Mouse (Mus musculus): ENCODE data around the gene Cbx4. TPM values are rescaled to one million over a fixed set of nuclear protein-coding genes. Genes with fewer than 3 reads are reported as not detected.

Gene Cbx4
- polyA plus RNA-seq, 1 experiment from 2014 or later = 14.5 TPM

DNA sequence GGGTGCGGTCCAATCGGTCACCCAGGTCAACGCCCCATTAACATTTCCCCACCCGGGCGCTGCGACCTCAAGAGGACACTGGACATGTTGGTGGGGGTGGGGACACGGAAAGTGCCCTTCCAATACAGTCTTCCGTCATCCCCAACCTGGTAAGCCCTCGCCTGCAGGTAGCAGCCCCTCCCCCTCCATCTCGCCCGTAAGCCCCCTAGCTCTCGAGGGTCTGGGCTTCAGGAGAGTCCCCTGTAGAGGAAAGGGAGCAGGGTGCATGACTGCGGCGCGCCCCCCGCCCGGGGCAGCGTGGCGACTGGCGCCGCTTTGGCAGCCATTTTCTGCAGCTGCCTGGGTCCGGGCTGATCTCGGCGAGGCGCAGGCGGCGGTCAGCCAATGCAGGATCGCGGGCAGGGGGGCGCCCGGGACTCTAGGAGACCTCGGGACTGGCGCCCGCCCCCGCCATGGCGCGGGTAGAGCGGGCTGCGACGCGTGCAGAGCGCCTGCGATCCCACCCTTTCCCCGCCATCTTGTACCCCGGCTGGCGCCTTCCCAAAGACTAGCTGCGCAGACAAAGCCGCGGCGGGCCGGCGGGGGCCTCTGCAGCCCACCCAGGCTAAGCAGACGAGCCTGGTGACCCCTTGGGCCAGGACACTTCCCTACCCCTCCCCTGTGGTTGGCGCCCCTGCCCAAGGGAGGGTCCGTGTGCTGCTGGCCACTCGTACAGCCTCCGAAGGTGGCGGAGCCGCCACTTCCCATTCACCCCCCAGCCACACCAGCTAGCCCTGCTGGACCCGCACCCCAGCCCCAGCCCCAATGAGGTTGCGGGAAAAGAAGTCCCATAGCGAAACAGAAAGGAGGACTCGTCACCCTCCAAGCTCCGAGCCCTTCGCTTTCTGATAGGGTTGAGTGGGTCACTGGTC lies 29.5 kb downstream of the Cbx4 start:
- Histone ChIP-seq H3K4me3 (ENCODE audit: low read depth, low read length) (peak overlapping the region; percentile 60), H3K9me3 (ENCODE audit: control insufficient read depth, low read length) (no peaks in the 10 kb centered on the region), H3K9ac (replicated peaks; ENCODE audit: low read depth, low read length) (peak overlapping the region; percentile 97), H3K4me1 (ENCODE audit: control insufficient read depth, insufficient read depth, low read length) (peaks cover 48% of the 10 kb centered on the region), H3K4me2 (ENCODE audit: low read depth, low read length) (peak overlapping the region; percentile 99), H3K27me3 (ENCODE audit: control insufficient read depth, insufficient read depth, low read length) (peaks cover 27% of the 10 kb centered on the region), H3K27ac (ENCODE audit: low read depth, low read length) (peak overlapping the region; percentile 84), H3K36me3 (ENCODE audit: control insufficient read depth, insufficient read depth, low read length) (no peaks in the 10 kb centered on the region)
- under 1% methylated on average over 62 of the region's 65 CpGs for WGBS
- ATAC-seq (ENCODE audit: low read depth) = peak; percentile 10; the same call in 1 of the 2 replicates

DNA sequence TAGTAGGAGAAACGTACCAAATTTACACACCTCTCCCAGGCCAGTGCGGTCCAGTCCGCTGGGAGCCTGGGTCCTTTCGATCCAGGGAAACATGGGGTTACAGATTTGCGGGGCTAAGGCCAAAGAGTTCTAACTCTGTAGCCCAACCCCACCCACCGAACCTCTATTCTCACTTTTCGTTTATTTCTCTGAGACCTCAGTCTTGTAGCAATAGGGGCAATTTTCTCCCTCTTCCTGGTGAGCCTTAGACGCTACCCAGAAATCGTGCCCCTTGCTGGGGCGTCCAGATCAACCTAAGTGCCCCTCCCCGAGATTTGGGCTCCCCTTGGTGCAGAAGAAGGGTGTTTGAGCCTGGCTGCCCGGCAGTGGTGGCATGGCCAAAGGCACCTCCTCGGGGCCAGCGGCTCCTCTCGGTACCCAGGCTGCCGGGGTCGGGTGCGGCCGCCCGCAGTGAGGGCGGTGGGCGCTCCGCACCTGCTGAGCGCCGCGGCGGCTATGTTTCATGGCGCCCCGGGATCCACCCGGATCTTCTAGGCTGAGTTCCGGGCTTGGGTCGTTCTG lies 30.4 kb downstream of the Cbx4 start:
- Histone ChIP-seq H3K9me3 (ENCODE audit: control insufficient read depth, low read length) (no peaks in the 10 kb centered on the region), H3K27me3 (ENCODE audit: control insufficient read depth, insufficient read depth, low read length) (peaks cover 36% of the 10 kb centered on the region), H3K4me1 (ENCODE audit: control insufficient read depth, insufficient read depth, low read length) (peaks cover 48% of the 10 kb centered on the region), H3K27ac (ENCODE audit: low read depth, low read length) (no peak overlapping the region), H3K4me2 (ENCODE audit: low read depth, low read length) (peak overlapping the region; percentile 99), H3K4me3 (ENCODE audit: low read depth, low read length) (peak overlapping the region; percentile 60), H3K9ac (replicated peaks; ENCODE audit: low read depth, low read length) (peak overlapping the region; percentile 97; the same call in 1 of the 2 replicates), H3K36me3 (ENCODE audit: control insufficient read depth, insufficient read depth, low read length) (no peaks in the 10 kb centered on the region)
- WGBS = under 1% methylated on average over 32 of the region's 32 CpGs
- ATAC-seq (ENCODE audit: low read depth) = no peak

DNA sequence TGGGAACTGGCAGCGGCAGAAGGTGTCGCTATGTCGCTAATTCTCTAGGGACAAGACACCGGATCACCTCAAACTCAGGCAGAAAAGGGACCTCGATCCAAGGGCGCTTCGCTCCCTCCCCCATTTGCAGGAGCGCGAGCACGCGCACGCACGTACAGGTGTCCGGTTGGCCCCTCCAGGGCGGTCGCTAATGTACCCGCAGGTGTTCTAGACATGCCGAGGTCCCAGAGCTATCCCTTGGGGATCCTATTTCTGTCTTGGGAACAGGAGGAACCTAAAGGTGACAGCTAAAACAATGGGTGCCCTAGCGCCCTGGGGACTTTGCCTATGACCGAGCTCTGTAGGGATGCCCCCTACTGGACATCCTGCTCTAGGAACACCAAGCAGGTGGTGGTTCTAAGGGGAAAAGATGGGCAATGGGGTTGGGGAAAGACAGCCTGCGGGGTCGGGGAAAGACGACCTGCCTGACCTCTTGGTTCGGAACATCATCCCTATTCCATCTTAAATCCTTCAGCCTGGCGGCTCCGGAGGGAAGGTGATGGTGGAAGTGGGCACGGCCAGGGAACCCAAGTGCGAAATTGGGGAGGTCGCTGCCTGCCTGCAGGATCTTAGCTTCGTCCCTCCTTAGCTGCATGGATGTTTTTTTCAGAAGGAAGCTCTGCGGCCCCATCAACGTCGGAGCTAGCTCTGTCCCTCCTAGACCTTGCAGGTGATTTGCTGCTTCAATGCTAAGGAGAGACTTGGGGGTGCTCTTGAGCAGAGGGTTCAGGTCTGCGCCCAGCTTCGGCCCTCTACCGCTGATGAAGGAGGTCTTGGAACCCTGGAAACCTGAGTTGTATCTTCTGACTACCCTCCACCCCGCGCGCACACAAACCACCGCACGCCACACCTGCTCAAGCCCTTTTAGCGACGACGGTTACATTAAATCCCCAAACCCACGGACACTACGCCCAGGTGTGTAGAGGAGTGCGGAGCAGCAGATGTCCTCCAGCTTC lies 31.4 kb downstream of the Cbx4 start:
- peak overlapping the region; percentile 37; the same call in 1 of the 2 replicates for H3K9ac ChIP-seq (replicated peaks; ENCODE audit: low read depth, low read length)
- H3K27me3 ChIP-seq (ENCODE audit: control insufficient read depth, insufficient read depth, low read length) = peaks cover 36% of the 10 kb centered on the region
- H3K9me3 ChIP-seq (ENCODE audit: control insufficient read depth, low read length) = no peaks in the 10 kb centered on the region
- peak overlapping the region; percentile 31 for H3K4me3 ChIP-seq (ENCODE audit: low read depth, low read length)
- H3K36me3 ChIP-seq (ENCODE audit: control insufficient read depth, insufficient read depth, low read length) = no peaks in the 10 kb centered on the region
- H3K4me1 ChIP-seq (ENCODE audit: control insufficient read depth, insufficient read depth, low read length) = peaks cover 48% of the 10 kb centered on the region
- H3K4me2 ChIP-seq (ENCODE audit: low read depth, low read length) = peak overlapping the region; percentile 60
- peak overlapping the region; percentile 94 for H3K27ac ChIP-seq (ENCODE audit: low read depth, low read length)
- no peak for ATAC-seq (ENCODE audit: low read depth)
- 2% methylated on average over 47 of the region's 47 CpGs for WGBS

DNA sequence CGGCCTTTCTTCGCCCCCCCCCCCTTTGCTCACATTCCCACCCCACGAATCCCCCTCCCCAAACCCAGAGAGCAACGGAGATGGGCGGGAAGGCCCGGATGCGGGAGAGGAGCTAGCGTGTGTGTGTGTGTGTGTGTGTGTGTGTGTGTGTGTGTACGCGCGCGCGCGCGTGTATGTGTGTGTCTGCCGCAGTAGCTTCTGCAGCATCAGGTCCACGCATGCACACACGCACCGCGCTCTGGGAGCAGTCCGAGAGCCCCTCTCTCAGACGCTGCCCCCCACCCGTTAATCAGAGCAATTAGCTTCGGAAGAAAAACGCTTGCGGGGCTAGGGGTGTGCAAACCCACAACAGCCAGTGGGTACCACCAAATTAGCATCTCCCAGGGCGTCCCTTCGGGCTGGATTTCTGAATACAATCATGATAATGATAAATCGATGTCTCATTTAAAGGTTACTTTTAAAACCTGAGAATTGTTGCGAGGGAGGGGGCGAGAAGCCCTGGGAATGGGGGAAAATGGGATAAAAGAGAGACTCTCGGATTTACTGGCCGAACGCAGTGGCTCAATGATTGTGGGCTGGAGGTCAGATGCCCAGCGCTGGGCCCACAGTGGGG lies 32.2 kb downstream of the Cbx4 start:
- H3K27ac ChIP-seq (ENCODE audit: low read depth, low read length) = peak overlapping the region; percentile 94
- H3K4me1 ChIP-seq (ENCODE audit: control insufficient read depth, insufficient read depth, low read length) = peaks cover 47% of the 10 kb centered on the region
- H3K4me3 ChIP-seq (ENCODE audit: low read depth, low read length) = peak overlapping the region; percentile 31
- H3K4me2 ChIP-seq (ENCODE audit: low read depth, low read length) = peak overlapping the region; percentile 60
- no peaks in the 10 kb centered on the region for H3K36me3 ChIP-seq (ENCODE audit: control insufficient read depth, insufficient read depth, low read length)
- WGBS = 1% methylated on average over 28 of the region's 35 CpGs
- peaks cover 33% of the 10 kb centered on the region for H3K27me3 ChIP-seq (ENCODE audit: control insufficient read depth, insufficient read depth, low read length)
- no peaks in the 10 kb centered on the region for H3K9me3 ChIP-seq (ENCODE audit: control insufficient read depth, low read length)
- peak overlapping the region; percentile 37 for H3K9ac ChIP-seq (replicated peaks; ENCODE audit: low read depth, low read length)
- ATAC-seq (ENCODE audit: low read depth) = peak; percentile 54

DNA sequence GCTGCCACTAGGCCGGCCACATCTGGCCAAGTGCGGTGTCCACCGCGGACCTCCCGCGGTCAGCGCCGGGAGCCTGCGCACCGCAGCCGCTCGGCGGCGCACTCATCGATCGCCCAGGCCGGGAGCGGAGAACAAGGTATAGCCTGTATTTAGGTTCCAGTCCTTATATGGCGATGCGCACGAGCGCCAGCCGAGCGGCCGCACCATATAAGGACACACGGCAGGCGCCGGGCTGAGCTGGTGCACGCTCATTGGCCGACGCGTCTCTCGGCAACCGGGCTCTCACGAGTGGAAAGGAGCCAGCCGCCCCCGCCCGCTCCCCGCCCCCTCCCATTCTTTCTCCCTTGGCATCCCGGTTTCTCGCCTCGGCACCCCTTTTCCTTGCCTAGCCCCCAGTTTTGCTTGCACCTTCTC lies 32.8 kb downstream of the Cbx4 start:
- 0% methylated on average over 42 of the region's 42 CpGs for WGBS
- H3K27me3 ChIP-seq (ENCODE audit: control insufficient read depth, insufficient read depth, low read length) = peaks cover 32% of the 10 kb centered on the region

GRCm38 (mm10) chr11:119052661-119053256 lies 33.3 kb downstream of the Cbx4 start:
- Histone ChIP-seq H3K4me1 (ENCODE audit: control insufficient read depth, insufficient read depth, low read length) (peaks cover 38% of the 10 kb centered on the region), H3K4me3 (ENCODE audit: low read depth, low read length) (peak overlapping the region; percentile 31), H3K27me3 (ENCODE audit: control insufficient read depth, insufficient read depth, low read length) (peaks cover 32% of the 10 kb centered on the region), H3K9ac (replicated peaks; ENCODE audit: low read depth, low read length) (peak overlapping the region; percentile 50), H3K36me3 (ENCODE audit: control insufficient read depth, insufficient read depth, low read length) (no peaks in the 10 kb centered on the region), H3K4me2 (ENCODE audit: low read depth, low read length) (peak overlapping the region; percentile 60), H3K27ac (ENCODE audit: low read depth, low read length) (peak overlapping the region; percentile 94), H3K9me3 (ENCODE audit: control insufficient read depth, low read length) (no peaks in the 10 kb centered on the region)
- 1% methylated on average over 13 of the region's 13 CpGs for WGBS
- ATAC-seq (ENCODE audit: low read depth) = no peak

More for the DNA sequence above, 32.8 kb downstream of the Cbx4 start:
- Histone ChIP-seq H3K4me1 (ENCODE audit: control insufficient read depth, insufficient read depth, low read length) (peaks cover 43% of the 10 kb centered on the region), H3K4me2 (ENCODE audit: low read depth, low read length) (peak overlapping the region; percentile 60), H3K36me3 (ENCODE audit: control insufficient read depth, insufficient read depth, low read length) (no peaks in the 10 kb centered on the region), H3K27ac (ENCODE audit: low read depth, low read length) (peak overlapping the region; percentile 94), H3K4me3 (ENCODE audit: low read depth, low read length) (peak overlapping the region; percentile 31), H3K9ac (replicated peaks; ENCODE audit: low read depth, low read length) (peak overlapping the region; percentile 50), H3K9me3 (ENCODE audit: control insufficient read depth, low read length) (no peaks in the 10 kb centered on the region)
- ATAC-seq (ENCODE audit: low read depth) = peak; percentile 93

DNA sequence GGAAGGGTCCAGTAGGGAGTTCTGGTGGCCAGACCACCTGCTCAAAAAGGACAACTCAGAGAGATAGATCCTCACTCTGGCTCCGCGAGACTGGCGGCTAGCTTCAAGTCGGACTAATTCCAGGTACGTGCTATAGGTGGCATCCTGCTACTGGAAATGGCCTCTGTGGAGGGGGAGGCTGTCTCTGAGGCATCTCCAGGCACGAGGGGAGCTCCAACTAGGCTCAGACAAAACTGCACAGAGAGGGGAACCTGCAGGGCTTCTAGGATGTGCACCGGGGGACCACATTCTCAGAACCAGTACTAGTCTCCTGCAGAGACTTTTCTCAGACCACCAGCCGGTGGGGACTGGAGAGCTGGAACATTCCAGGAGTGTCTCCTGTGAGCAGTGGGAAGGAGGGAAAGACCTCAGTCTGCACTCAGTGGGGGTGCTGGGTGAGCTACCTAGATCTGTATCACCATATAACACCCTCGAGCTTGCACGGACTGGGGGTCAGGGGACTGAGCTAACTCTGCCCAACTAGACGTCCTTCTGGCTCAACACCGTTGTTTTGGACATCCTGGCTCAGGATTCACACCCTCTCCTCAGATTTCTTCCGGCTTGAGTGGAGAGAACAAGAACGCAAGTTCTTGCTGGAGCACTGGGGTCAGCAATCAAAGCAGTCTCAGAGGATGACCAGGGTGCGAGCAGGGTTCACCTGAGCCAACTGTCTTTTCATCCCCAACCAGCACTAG lies 33.9 kb downstream of the Cbx4 start:
- H3K27ac ChIP-seq (ENCODE audit: low read depth, low read length) = no peak overlapping the region
- H3K4me3 ChIP-seq (ENCODE audit: low read depth, low read length) = no peak overlapping the region
- H3K36me3 ChIP-seq (ENCODE audit: control insufficient read depth, insufficient read depth, low read length) = no peaks in the 10 kb centered on the region
- 5% methylated on average over 15 of the region's 15 CpGs for WGBS
- H3K4me2 ChIP-seq (ENCODE audit: low read depth, low read length) = peak overlapping the region; percentile 60; the same call in 1 of the 2 replicates
- H3K9ac ChIP-seq (replicated peaks; ENCODE audit: low read depth, low read length) = peak overlapping the region; percentile 50; the same call in 1 of the 2 replicates
- peaks cover 31% of the 10 kb centered on the region for H3K4me1 ChIP-seq (ENCODE audit: control insufficient read depth, insufficient read depth, low read length)
- no peaks in the 10 kb centered on the region for H3K9me3 ChIP-seq (ENCODE audit: control insufficient read depth, low read length)
- H3K27me3 ChIP-seq (ENCODE audit: control insufficient read depth, insufficient read depth, low read length) = peaks cover 33% of the 10 kb centered on the region
- no peak for ATAC-seq (ENCODE audit: low read depth)
